Mouse (Mus musculus) MEL (cell line): ENCODE data around the gene Shb. TPM values are rescaled to one million over a fixed set of nuclear protein-coding genes. Genes with fewer than 3 reads are reported as not detected.
A peak's percentile ranks its signal among the peaks of the same experiment; 100 is the strongest.
"Not testable (repeated sequence)": the region's sequence is repeated elsewhere in the genome, so short reads cannot be mapped to it uniquely, and the experiment has no call there.

Experiments used
- DNase-seq: peaks from one replicate; pipeline ENCODE4 v3.0.0; 2011; ENCODE audit warnings: low read depth, low spot score
- H3K27ac ChIP-seq: 2 replicates; pipeline ENCODE4 v1.5.1; 2012; ENCODE audit warnings: low read depth, mild to moderate bottlenecking, control low read depth, low read length, moderate library complexity; ENCODE audit not compliant: control insufficient read depth
- H3K27me3 ChIP-seq, 2 experiments: fragments of 150-350 bp in 1 of 2; sonication (generic) in 1 of 2; 2 replicates each; pipeline ENCODE4 v1.6.1; 2012; ENCODE audit warnings: low read length in 2 of 2, mild to moderate bottlenecking in 2 of 2, improper control_type of control experiment in 1 of 2, moderate library complexity in 1 of 2; ENCODE audit not compliant: insufficient read depth in 2 of 2, control insufficient read depth in 1 of 2
- H3K36me3 ChIP-seq, 2 experiments: 2 replicates each; pipeline ENCODE4 v1.6.1; 2012 to 2014; ENCODE audit warnings: low read length in 2 of 2, improper control_type of control experiment in 1 of 2, inconsistent platforms in 1 of 2, mild to moderate bottlenecking in 1 of 2; ENCODE audit not compliant: insufficient read depth in 2 of 2, control insufficient read depth in 1 of 2
- H3K4me1 ChIP-seq, 2 experiments: fragments of 150-350 bp in 1 of 2; sonication (generic) in 1 of 2; 2 replicates each; pipeline ENCODE4 v1.6.1; 2012; ENCODE audit warnings: low read length in 2 of 2, improper control_type of control experiment in 1 of 2, mild to moderate bottlenecking in 1 of 2; ENCODE audit not compliant: insufficient read depth in 2 of 2, control insufficient read depth in 1 of 2
- H3K4me3 ChIP-seq, 2 experiments: fragments of 150-350 bp in 1 of 2; sonication (generic) in 1 of 2; 2 replicates each; pipeline ENCODE4 v1.5.1; 2012; ENCODE audit warnings: low read depth in 2 of 2, low read length in 2 of 2, mild to moderate bottlenecking in 2 of 2, moderate library complexity in 2 of 2, control low read depth in 1 of 2, improper control_type of control experiment in 1 of 2; ENCODE audit not compliant: control insufficient read depth in 1 of 2, insufficient read depth in 1 of 2
- H3K79me2 ChIP-seq: 2 replicates; pipeline ENCODE4 v1.6.1; 2012; ENCODE audit warnings: mild to moderate bottlenecking, low read length, moderate library complexity; ENCODE audit not compliant: control insufficient read depth, poor library complexity, insufficient read depth
- H3K9ac ChIP-seq: 2 replicates; pipeline ENCODE4 v1.6.1; 2012; ENCODE audit warnings: low read depth, mild to moderate bottlenecking, control low read depth, low read length, moderate library complexity; ENCODE audit not compliant: control insufficient read depth, poor library complexity, severe bottlenecking
- H3K9me3 ChIP-seq: fragments of 150-350 bp; sonication (generic); replicated peaks from 2 replicates; pipeline ENCODE4 v1.6.1; 2012; ENCODE audit warnings: mild to moderate bottlenecking, low read length, improper control_type of control experiment, moderate library complexity; ENCODE audit not compliant: insufficient read depth
- BHLHE40 ChIP-seq: IDR thresholded peaks from 2 replicates; pipeline ENCODE4 v1.6.1; 2012; ENCODE audit warnings: low read depth, mild to moderate bottlenecking, inconsistent platforms, low read length, improper control_type of control experiment, borderline replicate concordance
- CHD1 ChIP-seq: IDR thresholded peaks from 2 replicates; pipeline ENCODE4 v1.6.1; 2012; ENCODE audit warnings: low read depth, mild to moderate bottlenecking, inconsistent platforms, low read length, improper control_type of control experiment
- CHD2 ChIP-seq: IDR thresholded peaks from 2 replicates; pipeline ENCODE4 v1.6.1; 2011; ENCODE audit warnings: low read length, improper control_type of control experiment
- CTCF ChIP-seq, 3 experiments: IDR thresholded peaks in 2 of 3; conservative IDR thresholded peaks in 1 of 3; 2 replicates each; pipeline ENCODE4 v1.5.1; 2011 to 2012; ENCODE audit warnings: low read length in 3 of 3, low read depth in 2 of 3, mild to moderate bottlenecking in 2 of 3, improper control_type of control experiment in 1 of 3, inconsistent platforms in 1 of 3, mixed read lengths in 1 of 3, moderate library complexity in 1 of 3; ENCODE audit not compliant: control insufficient read depth in 1 of 3, insufficient read depth in 1 of 3, poor library complexity in 1 of 3, severe bottlenecking in 1 of 3
- E2F4 ChIP-seq: IDR thresholded peaks from 2 replicates; pipeline ENCODE4 v1.6.1; 2011; ENCODE audit warnings: low read depth, low read length, improper control_type of control experiment, borderline replicate concordance
- EP300 ChIP-seq, 2 experiments: IDR thresholded peaks; 2 replicates each; pipeline ENCODE4 v1.6.1; 2011; ENCODE audit warnings: improper control_type of control experiment in 2 of 2, low read length in 2 of 2, low read depth in 1 of 2, mild to moderate bottlenecking in 1 of 2
- ETS1 ChIP-seq: IDR thresholded peaks from 2 replicates; pipeline ENCODE4 v1.6.1; 2012; ENCODE audit warnings: low read depth, mild to moderate bottlenecking, inconsistent platforms, low read length, improper control_type of control experiment, moderate library complexity
- GABPA ChIP-seq: IDR thresholded peaks from 2 replicates; pipeline ENCODE4 v1.6.1; 2012; ENCODE audit warnings: low read depth, mild to moderate bottlenecking, inconsistent platforms, low read length, improper control_type of control experiment, moderate library complexity
- JUND ChIP-seq: IDR thresholded peaks from 2 replicates; pipeline ENCODE4 v1.6.1; 2011; ENCODE audit warnings: low read depth, mild to moderate bottlenecking, improper control_type of control experiment, low read length
- KAT2A ChIP-seq: conservative IDR thresholded peaks from 2 replicates; pipeline ENCODE4 v1.6.1; 2012; ENCODE audit warnings: low read depth, low read length, improper control_type of control experiment, inconsistent platforms
- MAX ChIP-seq: IDR thresholded peaks from 2 replicates; pipeline ENCODE4 v1.6.1; 2011; ENCODE audit warnings: low read length, improper control_type of control experiment
- MXI1 ChIP-seq: IDR thresholded peaks from 2 replicates; pipeline ENCODE4 v1.6.1; 2011; ENCODE audit warnings: mild to moderate bottlenecking, low read depth, low read length, improper control_type of control experiment
- MYB ChIP-seq: IDR thresholded peaks from 2 replicates; pipeline ENCODE4 v1.6.1; 2011; ENCODE audit warnings: mild to moderate bottlenecking, low read depth, low read length, improper control_type of control experiment
- MYC ChIP-seq: IDR thresholded peaks from 2 replicates; pipeline ENCODE4 v1.6.1; 2011; ENCODE audit warnings: low read depth, mild to moderate bottlenecking, low read length, improper control_type of control experiment, moderate library complexity
- POLR2AphosphoS2 ChIP-seq: IDR thresholded peaks from 2 replicates; pipeline ENCODE4 v1.6.1; 2011; ENCODE audit warnings: low read length, improper control_type of control experiment
- RCOR1 ChIP-seq: IDR thresholded peaks from 2 replicates; pipeline ENCODE4 v1.6.1; 2012; ENCODE audit warnings: low read depth, mild to moderate bottlenecking, inconsistent platforms, low read length, improper control_type of control experiment
- SIN3A ChIP-seq: IDR thresholded peaks from 2 replicates; pipeline ENCODE4 v1.6.1; 2012; ENCODE audit warnings: low read length, improper control_type of control experiment, inconsistent platforms
- SMC3 ChIP-seq: IDR thresholded peaks from 2 replicates; pipeline ENCODE4 v1.6.1; 2011; ENCODE audit warnings: low read depth, low read length, improper control_type of control experiment
- TAL1 ChIP-seq: IDR thresholded peaks from 2 replicates; pipeline ENCODE4 v1.6.1; 2012; ENCODE audit warnings: mild to moderate bottlenecking, inconsistent platforms, low read length, moderate library complexity, mixed read lengths
- polyA plus RNA-seq, 2 experiments: library from polyadenylated mRNA; stranded (reverse) in 1 of 2; unstranded in 1 of 2; fragments of >175 nt in 1 of 2; fragments of >200 nt in 1 of 2; gene quantifications; 2 replicates each; pipeline versions ENCODE4 v1.2.1 to v1.2.4; 2012; ENCODE audit warnings: low replicate concordance in 2 of 2, low read depth in 1 of 2; ENCODE audit not compliant: insufficient read length in 2 of 2, insufficient read depth in 1 of 2, missing spikeins in 1 of 2
- total RNA-seq: library from RNA; depleted of rRNA; stranded (reverse); fragments of 300-350 nt; gene quantifications from 2 replicates; pipeline ENCODE4 v1.2.3, GENCODE M21; 2012

The Shb gene
- total and polyA plus RNA-seq, 3 experiments, result 5.2 to 13.9 TPM; not detected in 1

DNA sequence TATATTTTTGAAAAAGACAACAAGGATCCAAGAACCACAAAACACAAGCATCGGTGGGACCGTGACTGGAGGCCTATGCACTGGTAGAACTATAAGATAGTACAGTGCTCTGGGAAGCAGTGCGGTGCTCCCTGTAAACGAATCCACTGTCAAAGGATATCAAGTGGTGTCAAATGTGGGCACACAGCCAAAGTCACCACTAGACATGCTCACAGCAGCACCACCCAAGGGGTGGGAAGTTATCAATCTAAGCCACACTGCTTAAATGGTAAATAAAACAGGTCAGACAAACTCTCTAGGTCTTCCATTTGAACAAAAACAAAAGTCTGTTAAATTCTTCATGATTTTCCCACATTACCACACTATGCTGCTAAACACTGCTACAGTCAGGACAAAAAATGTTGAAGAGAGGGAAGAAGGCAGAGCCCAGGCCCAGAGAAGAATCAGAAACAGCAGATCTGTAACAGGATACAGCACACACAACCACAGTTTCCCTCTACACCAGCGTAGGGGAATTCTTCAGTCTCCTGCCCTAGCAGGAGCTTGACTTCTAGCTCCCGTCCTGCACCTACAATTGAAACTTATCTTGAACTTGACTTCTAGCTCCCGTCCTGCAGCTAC, 129.3 kb downstream of the Shb start (continued):
- TF ChIP-seq TAL1 (peak; percentile 59), SIN3A (peak; percentile 87), MYB (no peak)
- TF ChIP-seq, all 39 proteins: peak for 16

DNA sequence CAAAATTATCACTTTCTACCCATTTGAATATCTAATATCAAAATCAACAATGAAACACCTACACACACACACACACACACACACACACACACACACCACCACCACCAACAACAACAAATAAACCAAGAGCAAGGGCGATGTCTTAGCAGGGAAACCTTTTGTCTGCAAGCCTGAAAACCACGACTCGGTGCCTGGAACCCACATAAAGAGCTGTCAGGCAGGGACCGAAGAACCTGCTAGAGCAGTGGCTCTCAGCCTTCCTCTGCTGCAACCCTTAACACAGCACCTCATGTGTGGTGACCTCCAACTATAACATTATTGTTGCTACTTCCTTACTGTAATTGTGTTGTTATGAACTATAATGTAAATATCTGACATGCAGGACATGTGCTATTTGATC, 130.0 kb downstream of the Shb start:
- H3K9me3 ChIP-seq, result no peaks in the 10 kb centered on the region
- H3K79me2 ChIP-seq, result peaks cover 20% of the 10 kb centered on the region
- H3K27ac ChIP-seq, result peak overlapping the region; percentile 62
- no peaks in the 10 kb centered on the region for H3K27me3 ChIP-seq
- H3K4me3 ChIP-seq, result peak overlapping the region in 1 of 2 experiments; percentile 13; a peak in 1 of 4 replicates
- DNase-seq, result no peak
- peaks cover 10 to 36% of the 10 kb centered on the region in 2 experiments for H3K4me1 ChIP-seq
- no peak overlapping the region for H3K9ac ChIP-seq
- H3K36me3 ChIP-seq, result peaks cover 14 to 32% of the 10 kb centered on the region in 2 experiments
- TF ChIP-seq SIN3A (no peak), MXI1 (no peak), EP300 (IDR thresholded peaks at IDR 0.05; ENCODE audit: low read depth in 1 of 2, low read length in 2 of 2) (no peak), E2F4 (no peak), ETS1 (no peak), CTCF (IDR thresholded peaks at IDR 0.05 in 2 of 3, conservative IDR thresholded peaks at IDR 0.05 in 1 of 3; ENCODE audit: control insufficient read depth in 1 of 3, insufficient read depth in 1 of 3, low read depth in 2 of 3, low read length in 3 of 3, poor library complexity in 1 of 3, severe bottlenecking in 1 of 3) (no peak), MYC (no peak), GABPA (no peak), KAT2A (no peak)

- H3K9ac ChIP-seq, result no peak overlapping the region
- peaks cover 14 to 24% of the 10 kb centered on the region in 2 experiments for H3K36me3 ChIP-seq
- no peak overlapping the region for H3K27ac ChIP-seq
- TF ChIP-seq JUND (no peak), GABPA (no peak), MXI1 (no peak), MYC (no peak), MAX (no peak), ETS1 (no peak), BHLHE40 (no peak), CHD2 (no peak), RCOR1 (no peak), SMC3 (no peak), CHD1 (no peak), POLR2AphosphoS2 (no peak)
- TF ChIP-seq, all 39 proteins: peak for 0
- H3K4me3 ChIP-seq, result no peak overlapping the region
- no peaks in the 10 kb centered on the region for H3K27me3 ChIP-seq
- H3K79me2 ChIP-seq, result peaks cover 11% of the 10 kb centered on the region; the same call in 1 of the 2 replicates
- peaks cover 6 to 22% of the 10 kb centered on the region in 2 experiments for H3K4me1 ChIP-seq
- DNase-seq, result no peak
- H3K9me3 ChIP-seq, result no peaks in the 10 kb centered on the region
Observed at GRCm38 (mm10) chr4:45399421-45400210, 132.7 kb downstream of the Shb start.

GRCm38 (mm10) chr4:45398315-45398714, 134.0 kb downstream of the Shb start:
- Histone ChIP-seq H3K79me2 (peaks cover 11% of the 10 kb centered on the region; the same call in 1 of the 2 replicates), H3K4me1 (peaks cover 2 to 16% of the 10 kb centered on the region in 2 experiments; a peak in 3 of 4 replicates), H3K36me3 (peaks cover 11 to 15% of the 10 kb centered on the region in 2 experiments)
- DNase-seq, H3K27ac ChIP-seq, H3K9ac ChIP-seq, H3K4me3 ChIP-seq, H3K9me3 ChIP-seq, H3K27me3 ChIP-seq: not testable (repeated sequence)
